Mouse (Mus musculus) heart, adult 2 months (tissue): Measurements from ENCODE around the gene Kmt5b. TPM values are rescaled to one million over a fixed set of nuclear protein-coding genes. Genes with fewer than 3 reads are reported as not detected.

Experiments used
- DNase-seq, 2 experiments: peaks; one replicate each; pipeline ENCODE4 v3.0.0; 2021
- H3K27ac ChIP-seq: fragments of 200-600 bp; 2 replicates; pipeline ENCODE4 v1.8.1; 2022
- H3K27me3 ChIP-seq: fragments of 200-500 bp; 2 replicates; pipeline ENCODE4 v1.6.1; 2012; ENCODE audit warnings: mild to moderate bottlenecking, low read length, inconsistent platforms, mixed read lengths; ENCODE audit not compliant: control insufficient read depth, insufficient read depth
- H3K36me3 ChIP-seq: fragments of 200-500 bp; 2 replicates; pipeline ENCODE4 v1.6.1; 2012; ENCODE audit warnings: low read length, inconsistent platforms; ENCODE audit not compliant: control insufficient read depth, insufficient read depth
- H3K4me1 ChIP-seq: fragments of 200-500 bp; 2 replicates; pipeline ENCODE4 v1.6.1; 2011; ENCODE audit warnings: low read length; ENCODE audit not compliant: control insufficient read depth, insufficient read depth
- H3K4me3 ChIP-seq: fragments of 200-600 bp; 2 replicates; pipeline ENCODE4 v1.8.1; 2022
- H3K79me2 ChIP-seq: fragments of 200-500 bp; replicated peaks from 2 replicates; pipeline ENCODE4 v1.6.1; 2012; ENCODE audit warnings: mild to moderate bottlenecking, inconsistent platforms, low read length, moderate library complexity, mixed read lengths; ENCODE audit not compliant: control insufficient read depth, insufficient read depth
- H3K9ac ChIP-seq: fragments of 200-500 bp; 2 replicates; pipeline ENCODE4 v1.6.1; 2012; ENCODE audit warnings: low read depth, mild to moderate bottlenecking, control low read depth, inconsistent platforms, low read length, mixed read lengths
- CTCF ChIP-seq: fragments of 200-600 bp; IDR thresholded peaks from 2 replicates; pipeline ENCODE4 v1.8.1; 2022; ENCODE audit warnings: antibody characterized with exemption, mild to moderate bottlenecking, moderate library complexity
- EP300 ChIP-seq: fragments of 200-500 bp; IDR thresholded peaks from 2 replicates; pipeline ENCODE4 v1.6.1; 2011; ENCODE audit warnings: low read depth, low read length, control low read depth; ENCODE audit not compliant: insufficient read depth
- POLR2A ChIP-seq: fragments of 200-500 bp; IDR thresholded peaks from 2 replicates; pipeline ENCODE4 v1.6.1; 2011; ENCODE audit warnings: mild to moderate bottlenecking, low read depth, low read length, control low read depth; ENCODE audit not compliant: insufficient read depth
- WGBS: fragments of 180-500 bp; shearing (Covaris S2); methylation state at CpG from one replicate; pipeline ENCODE4 v1.1.7; 2018; 5-methylcytosine and 5-hydroxymethylcytosine counted together
- intact Hi-C: fragments of 180-260 bp; cut with DNase I; formaldehyde crosslinking; loops from one replicate; pipeline ENCODE4 v1.15.1; 2025
- polyA plus RNA-seq: library from polyadenylated mRNA; depleted of rRNA; stranded (reverse); fragments of >200 nt; gene quantifications from 2 replicates; pipeline ENCODE4 v1.2.3, GENCODE M21; 2012
- total RNA-seq, 2 experiments: library from RNA; stranded (reverse); gene quantifications; 2 replicates each; pipeline ENCODE4 v1.2.3; 2021

The Kmt5b gene
- total and polyA plus RNA-seq, 3 experiments, result 9.3 to 30.6 (median 27.9) TPM

- TF ChIP-seq POLR2A (no peak), EP300 (no peak)
- no peaks in the 10 kb centered on the region for H3K79me2 ChIP-seq
- 89% methylated on average over 12 of the region's 12 CpGs for WGBS
- no peaks in the 10 kb centered on the region; the same call in 1 of the 2 replicates for H3K4me1 ChIP-seq
- peaks cover 2% of the 10 kb centered on the region for H3K36me3 ChIP-seq
- H3K4me3 ChIP-seq, result no peak overlapping the region
- H3K27me3 ChIP-seq, result no peaks in the 10 kb centered on the region
- no peak overlapping the region for H3K27ac ChIP-seq
- DNase-seq, result no peak
- H3K9ac ChIP-seq, result no peak overlapping the region
- intact Hi-C loops, result no loop called here
Measured at GRCm38 (mm10) chr19:3815824-3816223, 48.6 kb downstream of the Kmt5b start.

GRCm38 (mm10) chr19:3819080-3819479 is 51.9 kb downstream of the Kmt5b start:
- 0 out of 2 replicates have a peak, but pooled peaks cover 2% of the 10 kb centered on the region for H3K36me3 ChIP-seq
- no peaks in the 10 kb centered on the region; the same call in 1 of the 2 replicates for H3K4me1 ChIP-seq
- 50% methylated on average over 2 of the region's 2 CpGs for WGBS
- H3K4me3 ChIP-seq, result no peak overlapping the region
- intact Hi-C loops, result no loop called here
- H3K27ac ChIP-seq, result no peak overlapping the region
- H3K27me3 ChIP-seq, result no peaks in the 10 kb centered on the region
- no peak overlapping the region for H3K9ac ChIP-seq
- no peak for DNase-seq
- TF ChIP-seq POLR2A (no peak), EP300 (no peak), CTCF (no peak)
- no peaks in the 10 kb centered on the region for H3K79me2 ChIP-seq

- Histone ChIP-seq H3K9ac (no peak overlapping the region), H3K79me2 (no peaks in the 10 kb centered on the region), H3K4me3 (no peak overlapping the region), H3K4me1 (no peaks in the 10 kb centered on the region), H3K36me3 (no peaks in the 10 kb centered on the region), H3K27ac (no peak overlapping the region), H3K27me3 (no peaks in the 10 kb centered on the region)
- no peak for DNase-seq
- TF ChIP-seq EP300 (no peak), CTCF (no peak), POLR2A (no peak)
- 57% methylated on average over 2 of the region's 2 CpGs for WGBS
- intact Hi-C loops, result no loop called here
Measured at GRCm38 (mm10) chr19:3819899-3820444, 52.8 kb downstream of the Kmt5b start.

- Histone ChIP-seq H3K9ac (no peak overlapping the region), H3K4me1 (no peaks in the 10 kb centered on the region), H3K27ac (no peak overlapping the region), H3K4me3 (no peak overlapping the region), H3K27me3 (no peaks in the 10 kb centered on the region), H3K36me3 (no peaks in the 10 kb centered on the region), H3K79me2 (no peaks in the 10 kb centered on the region)
- no peak for TF ChIP-seq EP300
- no peak for TF ChIP-seq POLR2A
- TF ChIP-seq CTCF, result no peak
- intact Hi-C loops, result no loop called here
- no peak for DNase-seq
Measured at GRCm38 (mm10) chr19:3825044-3825443, 57.8 kb downstream of the Kmt5b start.

GRCm38 (mm10) chr19:3829863-3830262 is 62.6 kb downstream of the Kmt5b start:
- H3K36me3 ChIP-seq, result no peaks in the 10 kb centered on the region
- no peak overlapping the region for H3K27ac ChIP-seq
- DNase-seq, result no peak
- H3K4me1 ChIP-seq, result peaks cover 3% of the 10 kb centered on the region; the same call in 1 of the 2 replicates
- 87% methylated on average over 3 of the region's 3 CpGs for WGBS
- H3K9ac ChIP-seq, result no peak overlapping the region
- no peak overlapping the region for H3K4me3 ChIP-seq
- no peak for TF ChIP-seq CTCF
- no peak for TF ChIP-seq EP300
- TF ChIP-seq POLR2A, result no peak
- no peaks in the 10 kb centered on the region for H3K79me2 ChIP-seq
- no peaks in the 10 kb centered on the region for H3K27me3 ChIP-seq
- intact Hi-C loops, result no loop called here

- no peaks in the 10 kb centered on the region for H3K36me3 ChIP-seq
- no peaks in the 10 kb centered on the region for H3K27me3 ChIP-seq
- DNase-seq, result no peak
- H3K79me2 ChIP-seq, result no peaks in the 10 kb centered on the region
- no peak overlapping the region for H3K4me3 ChIP-seq
- no peak overlapping the region for H3K9ac ChIP-seq
- H3K27ac ChIP-seq, result no peak overlapping the region
- intact Hi-C loops, result no loop called here
- no peak for TF ChIP-seq CTCF
- TF ChIP-seq EP300, result no peak
- no peak for TF ChIP-seq POLR2A
- H3K4me1 ChIP-seq, result peaks cover 3% of the 10 kb centered on the region; the same call in 1 of the 2 replicates
- 65% methylated on average over 8 of the region's 8 CpGs for WGBS
Measured at GRCm38 (mm10) chr19:3831716-3832115, 64.5 kb downstream of the Kmt5b start.
